Mouse (Mus musculus) retina, embryonic 14.5 days (tissue): ENCODE results near the gene Ppp4r1.

Experiments used
- DNase-seq: peaks from one replicate; pipeline ENCODE4 v3.0.0-alpha.2; 2015; ENCODE audit warnings: low spot score

The Ppp4r1 gene

DNA sequence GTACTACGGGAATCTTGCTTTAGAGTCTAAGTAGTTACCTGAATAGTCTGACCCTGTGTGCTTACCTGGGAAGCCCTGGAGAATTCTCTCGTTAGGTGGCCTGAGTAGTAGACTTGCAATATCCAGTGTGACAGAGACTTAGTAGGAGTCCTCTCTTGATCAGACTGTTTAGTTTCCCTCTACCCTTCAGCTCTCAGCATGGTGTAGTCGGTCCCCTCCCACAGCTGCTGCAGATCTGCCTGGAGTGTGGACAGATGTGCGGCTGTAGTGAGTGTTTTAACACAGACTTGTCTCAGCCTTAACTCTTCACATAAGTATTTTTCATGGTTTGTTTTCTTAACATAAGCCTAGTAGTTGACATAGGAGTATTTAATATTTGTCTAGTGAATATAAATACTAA, 19.7 kb downstream of the Ppp4r1 start:
- no peak for DNase-seq

GRCm38 (mm10) chr17:65805966-65806365, 23.6 kb downstream of the Ppp4r1 start:
- no peak for DNase-seq

- DNase-seq, result no peak
These were observed 24.0 kb downstream of the Ppp4r1 start for GRCm38 (mm10) chr17:65806416-65806815.

DNA sequence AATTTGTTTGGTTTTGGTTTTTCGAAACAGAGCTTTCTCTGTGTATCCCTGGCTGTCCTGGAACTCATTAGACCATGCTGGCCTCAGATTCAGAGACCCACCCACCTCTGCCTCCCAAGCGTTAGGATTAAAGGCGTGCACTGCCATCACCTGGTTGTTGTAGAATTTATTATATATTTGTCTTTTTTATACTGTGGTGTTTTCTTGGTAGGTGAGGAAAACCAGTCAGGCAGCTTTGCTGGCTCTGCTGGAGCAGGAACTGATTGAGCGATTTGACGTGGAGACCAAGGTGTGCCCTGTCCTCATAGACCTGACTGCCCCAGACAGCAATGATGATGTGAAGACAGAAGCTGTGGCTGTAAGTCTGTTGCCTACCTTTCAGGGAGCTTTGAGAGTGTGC, 28.7 kb downstream of the Ppp4r1 start:
- DNase-seq, result no peak

- DNase-seq, result no peak
These were observed 31.4 kb downstream of the Ppp4r1 start for GRCm38 (mm10) chr17:65813763-65814162.

DNA sequence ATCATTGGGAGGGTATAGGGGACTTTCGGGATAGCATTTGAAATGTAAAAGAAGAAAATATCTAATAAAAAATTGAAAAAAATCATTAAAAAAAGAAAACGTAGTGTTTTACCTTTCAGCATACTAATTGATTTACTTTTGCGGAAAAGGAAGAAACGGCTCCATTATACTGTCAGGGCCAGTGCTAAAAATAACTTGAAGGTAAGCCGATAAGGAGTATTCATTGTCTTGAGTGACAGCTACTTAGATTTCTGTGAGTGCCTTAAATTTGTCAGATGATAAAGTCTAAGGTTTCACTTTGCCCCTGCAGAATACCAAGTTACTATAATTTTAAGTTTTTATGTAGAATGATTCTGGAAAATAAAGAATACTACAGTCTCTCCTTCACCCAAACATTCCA, 37.8 kb downstream of the Ppp4r1 start:
- DNase-seq, result no peak

GRCm38 (mm10) chr17:65822423-65822822, 40.0 kb downstream of the Ppp4r1 start:
- no peak for DNase-seq

- no peak for DNase-seq
These were observed 41.9 kb downstream of the Ppp4r1 start for GRCm38 (mm10) chr17:65824246-65824645.

GRCm38 (mm10) chr17:65826257-65826656, 43.9 kb downstream of the Ppp4r1 start:
- DNase-seq, result no peak

DNA sequence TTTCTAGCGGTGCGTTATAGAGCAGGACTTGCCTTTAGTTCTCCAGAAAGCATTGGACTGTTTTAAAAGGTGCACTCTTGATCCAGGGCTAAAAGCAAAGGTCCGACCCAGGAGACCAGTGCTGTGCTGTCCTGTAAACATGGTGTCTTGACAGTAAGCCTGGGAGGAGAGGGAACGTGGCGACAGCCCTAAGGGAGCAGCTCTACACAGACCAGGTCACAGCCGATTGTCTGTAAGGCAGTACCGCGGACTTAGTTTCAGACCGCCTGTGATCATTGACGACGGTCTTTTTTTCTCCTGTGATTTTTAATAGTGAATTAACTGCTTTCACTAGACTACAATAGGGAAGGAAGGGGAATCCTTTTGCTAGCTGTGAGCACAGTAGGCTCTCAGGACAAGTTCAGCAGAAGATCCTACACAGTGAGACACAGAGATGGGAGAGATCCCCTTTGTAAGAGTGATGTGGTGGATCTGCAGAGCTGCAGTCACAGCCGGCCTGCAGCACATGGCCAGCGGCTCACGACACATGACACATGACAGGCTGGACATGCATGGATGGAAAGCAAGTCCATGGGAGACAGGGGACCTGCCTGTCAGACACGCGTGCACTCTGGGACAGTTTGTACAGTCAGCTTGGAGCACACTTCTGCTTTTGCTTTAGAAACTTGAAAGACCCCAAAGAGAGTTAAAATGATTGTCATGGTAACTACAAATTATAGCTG, 44.9 kb downstream of the Ppp4r1 start:
- no peak for DNase-seq

GRCm38 (mm10) chr17:65827904-65828303, 45.5 kb downstream of the Ppp4r1 start:
- no peak for DNase-seq

DNA sequence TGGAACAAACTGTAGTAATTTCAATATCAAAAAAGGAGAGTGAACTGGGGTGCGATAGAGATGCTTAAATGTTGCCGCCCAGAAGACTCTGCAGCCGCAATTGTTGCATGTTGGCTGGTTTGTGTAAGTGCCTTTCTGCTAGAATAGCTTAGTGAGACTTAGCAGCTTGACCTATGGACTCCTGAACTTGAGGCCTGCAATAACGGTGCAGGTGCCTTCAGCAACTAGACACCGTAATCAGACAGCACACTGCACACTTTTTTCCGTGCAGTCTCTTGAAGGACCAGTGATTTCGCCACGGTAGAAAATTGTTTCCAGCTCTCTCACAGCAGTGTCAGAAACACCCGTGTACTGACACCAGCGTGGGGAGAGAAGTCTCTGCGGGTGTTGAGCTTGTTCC, 46.6 kb downstream of the Ppp4r1 start:
- no peak for DNase-seq

GRCm38 (mm10) chr17:65830216-65830863, 48.0 kb downstream of the Ppp4r1 start:
- no peak for DNase-seq

DNA sequence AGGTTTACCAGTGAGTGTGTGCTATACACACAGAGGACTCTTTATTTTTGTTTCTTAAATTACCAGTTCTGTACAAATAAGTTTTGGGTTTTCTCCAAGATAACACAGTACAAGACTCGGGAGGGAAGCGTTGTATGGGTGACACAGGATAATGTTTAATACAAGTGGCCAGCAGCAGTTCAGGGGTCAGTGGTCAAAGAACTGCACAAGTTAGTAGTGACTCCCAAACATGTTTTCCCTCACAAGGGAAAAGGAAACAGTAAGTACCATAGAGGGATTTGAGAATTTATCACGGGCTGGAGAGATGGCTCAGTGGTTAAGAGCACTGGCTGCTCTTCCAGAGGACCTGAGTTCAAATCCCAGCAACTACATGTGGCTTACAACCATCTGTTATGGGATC, 51.5 kb downstream of the Ppp4r1 start:
- no peak for DNase-seq

- DNase-seq, result no peak
These were observed 54.4 kb downstream of the Ppp4r1 start for GRCm38 (mm10) chr17:65836746-65837145.

- no peak for DNase-seq
These were observed 57.3 kb downstream of the Ppp4r1 start for GRCm38 (mm10) chr17:65839541-65840256.

GRCm38 (mm10) chr17:65842669-65843381, 60.5 kb downstream of the Ppp4r1 start:
- DNase-seq, result no peak

DNA sequence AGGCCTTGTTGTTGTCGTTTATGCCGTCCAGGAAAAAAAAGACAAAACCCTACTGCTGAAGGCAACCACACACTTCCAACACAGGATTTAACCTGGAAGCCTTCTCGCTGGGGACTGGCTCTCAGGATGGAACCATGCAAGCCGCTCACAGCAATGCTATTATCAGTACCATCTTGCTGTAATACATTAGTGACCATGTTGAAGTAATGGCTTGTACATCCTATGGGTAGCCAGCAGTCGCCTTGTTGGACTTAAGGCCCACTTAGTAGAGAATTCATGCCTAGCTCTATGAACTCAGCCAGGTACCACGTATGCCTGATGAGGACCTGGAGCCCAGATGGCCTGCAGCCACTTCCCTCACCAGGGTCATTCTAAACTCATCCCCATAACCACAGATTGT, 63.0 kb downstream of the Ppp4r1 start:
- DNase-seq, result no peak

DNA sequence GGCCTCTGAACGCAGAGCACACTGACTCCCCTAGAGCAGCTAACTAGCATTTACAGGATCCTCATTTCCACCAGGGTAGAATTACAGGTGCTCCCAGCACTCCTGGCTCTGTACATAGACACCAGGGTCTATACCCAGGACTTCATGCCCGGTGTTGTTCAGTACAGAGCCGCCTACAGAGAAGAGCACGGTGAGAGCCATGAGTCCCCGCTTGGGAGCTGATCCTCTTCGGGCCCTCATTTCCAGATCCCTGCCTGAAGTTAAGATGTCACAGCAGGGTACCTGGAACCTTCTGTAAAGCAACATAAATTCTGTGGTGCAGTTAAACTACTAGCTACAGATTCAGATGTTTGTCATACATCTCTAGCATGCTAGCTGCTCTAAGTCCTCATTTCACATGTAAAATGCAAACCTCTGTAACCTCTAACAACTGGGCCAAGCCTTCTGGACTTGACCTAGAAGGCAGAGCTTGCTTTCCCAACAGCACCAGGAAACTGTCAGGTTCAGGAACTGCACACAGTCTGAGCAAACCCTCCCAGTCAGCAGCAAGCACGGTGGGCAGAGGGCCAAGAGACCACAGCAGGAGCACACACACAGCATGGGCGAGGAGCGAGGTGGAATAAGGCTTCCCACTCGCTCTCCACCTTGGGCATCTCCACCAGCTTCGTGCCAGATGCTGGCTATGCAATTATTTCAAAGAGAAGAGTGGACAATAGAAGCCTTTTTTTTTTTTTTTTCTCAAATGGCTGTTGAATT, 65.5 kb downstream of the Ppp4r1 start:
- DNase-seq, result no peak

DNA sequence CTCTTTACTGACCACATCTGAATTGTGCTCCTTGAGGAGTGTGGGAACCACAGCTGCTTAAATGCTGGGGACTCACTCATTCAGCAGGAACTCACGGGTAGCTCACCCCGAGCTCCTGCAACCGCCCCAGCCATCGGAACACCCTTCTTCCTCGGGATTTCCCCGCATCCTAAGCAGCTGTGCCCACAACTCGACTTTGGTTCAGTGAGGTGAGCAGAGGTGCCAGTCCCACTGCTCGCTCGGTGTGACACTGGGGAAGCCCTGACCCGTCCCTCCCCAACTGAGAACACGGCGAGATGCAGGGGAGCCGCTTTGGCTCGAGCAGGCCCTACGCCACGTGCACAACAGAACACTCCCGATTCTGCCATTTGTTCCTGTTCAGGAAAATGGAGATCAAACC, 68.1 kb downstream of the Ppp4r1 start:
- DNase-seq, result no peak

DNA sequence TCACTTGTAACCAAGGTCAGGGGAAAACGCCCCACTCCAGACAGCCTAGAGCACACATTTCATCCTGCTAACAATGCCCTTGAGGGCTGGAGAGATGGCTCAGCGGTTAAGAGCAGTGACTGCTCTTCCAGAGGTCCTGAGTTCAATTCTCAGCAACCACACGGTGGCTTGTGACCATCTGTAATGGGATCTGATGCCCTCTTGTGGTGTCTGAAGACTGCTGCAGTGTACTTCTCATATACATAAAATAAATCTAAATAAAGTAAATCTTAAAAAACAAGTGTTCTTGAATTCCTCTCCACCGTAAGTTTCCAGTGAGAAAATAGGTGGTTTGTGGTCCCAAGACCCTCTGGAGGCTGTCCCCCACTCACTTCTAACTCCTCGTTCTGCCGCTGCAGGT, 69.4 kb downstream of the Ppp4r1 start:
- no peak for DNase-seq

DNA sequence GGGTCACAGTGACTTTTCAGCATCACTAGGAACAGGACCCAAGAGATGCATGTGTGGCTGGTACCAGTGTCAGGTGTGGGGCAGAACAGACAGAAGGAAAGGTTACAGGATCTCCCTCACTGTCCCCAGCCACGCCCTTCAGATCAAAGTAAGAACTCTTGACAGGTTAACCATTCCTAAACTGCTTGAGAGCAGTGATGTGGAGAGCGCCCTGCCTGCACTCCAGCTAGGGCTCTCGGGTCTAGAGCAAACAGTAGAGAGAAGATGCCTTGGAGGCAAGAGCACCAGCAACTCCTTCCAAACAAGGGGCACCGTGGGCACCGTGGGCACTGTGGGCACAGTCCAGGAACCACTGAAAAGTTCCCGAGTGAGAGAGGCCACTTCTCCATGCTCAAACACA, 71.0 kb downstream of the Ppp4r1 start:
- no peak for DNase-seq
